In the genomic region with DNA sequence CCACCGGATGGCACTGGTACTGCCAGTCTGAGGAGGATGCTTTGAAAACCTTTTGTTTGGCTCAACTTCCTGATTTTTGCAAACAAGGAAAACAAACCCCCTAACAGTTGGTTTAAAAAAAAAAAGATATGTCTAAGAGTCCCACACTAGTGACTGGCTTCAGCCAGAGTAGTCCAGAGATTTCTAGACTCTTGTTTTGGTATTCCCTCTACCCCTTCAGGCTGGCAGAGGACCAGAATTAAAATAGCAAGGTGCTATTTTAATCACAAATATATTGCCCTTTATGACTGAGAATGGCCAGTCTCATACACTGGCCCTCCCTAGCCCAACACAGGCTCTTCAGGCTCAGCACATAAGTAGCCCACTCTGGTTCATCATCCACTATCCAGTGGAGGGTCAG, we compare ENCODE assay signal across 16 mouse cellular contexts. TPM values are rescaled to one million over a fixed set of nuclear protein-coding genes. Genes with fewer than 3 reads are reported as not detected.
DNase-seq lines count a peak whose midpoint lies in the region; ATAC-seq and TF ChIP-seq lines count a peak whose summit lies in the region.
"Had no signal": no experiment of that assay in that cellular context is flagged by ENCODE, and none has a peak within 500 bp of the region (broad histone marks: within the 10 kb centered on the region; RNA-seq: fewer than 3 reads in every experiment).

No protein-coding gene starts in this region.

- H3K27me3 ChIP-seq in heart, embryonic 12.5 days (replicated peaks), result no peaks in the 10 kb centered on the region
- no peaks in the 10 kb centered on the region for H3K27me3 ChIP-seq in hindbrain, embryonic 16.5 days (replicated peaks; ENCODE audit: control insufficient read depth, insufficient read depth, low read length)
- no peaks in the 10 kb centered on the region for H3K27me3 ChIP-seq in hindbrain, embryonic 10.5 days (ENCODE audit: insufficient read depth, poor library complexity, severe bottlenecking)
- no peaks in the 10 kb centered on the region for H3K27me3 ChIP-seq in kidney, postnatal 0 days (ENCODE audit: insufficient read depth, low read length)
- H3K27me3 ChIP-seq: hindbrain, embryonic 12.5 days; midbrain, embryonic 12.5 days; stomach, embryonic 15.5 days had no signal

- no peak overlapping the region for H3K9ac ChIP-seq in heart, embryonic 12.5 days
- no peak overlapping the region for H3K9ac ChIP-seq in hindbrain, embryonic 16.5 days (ENCODE audit: low read depth, low read length)
- no peak overlapping the region for H3K9ac ChIP-seq in kidney, postnatal 0 days (ENCODE audit: low read depth, low read length)
- H3K9ac ChIP-seq: hindbrain, embryonic 12.5 days; midbrain, embryonic 12.5 days; stomach, embryonic 15.5 days had no signal

- no peak for ATAC-seq in heart, embryonic 12.5 days (ENCODE audit: insufficient number of reproducible peaks, low FRiP score)
- no peak for ATAC-seq in hindbrain, embryonic 16.5 days
- ATAC-seq in kidney, postnatal 0 days (replicated peaks; ENCODE audit: low FRiP score, low read depth), result no peak
- ATAC-seq: activated CD4-positive, CD25-positive, alpha-beta regulatory T cell, adult 4 months; intestine, embryonic 16.5 days had no signal

- peak; percentile 18 for DNase-seq in heart, adult 8-10 months (ENCODE audit: low spot score)
- DNase-seq in hindbrain, embryonic 10.5 days (ENCODE audit: low spot score), result no peak
- DNase-seq in kidney, postnatal 0 days (ENCODE audit: low spot score), result no peak
- no peak for DNase-seq in kidney, postnatal 14 days
- DNase-seq in testis, postnatal 14 days (ENCODE audit: low spot score), result peak; percentile 1
- no peak for DNase-seq in testis, postnatal 10 days (ENCODE audit: low spot score)
- DNase-seq: thymus, postnatal 14 days had no signal

- WGBS in heart, embryonic 12.5 days, result 63% methylated on average over 1 of the region's 1 CpGs
- 80% methylated on average over 1 of the region's 1 CpGs for WGBS in hindbrain, embryonic 16.5 days
- 67% methylated on average over 1 of the region's 1 CpGs for WGBS in hindbrain, embryonic 10.5 days
- 38% methylated on average over 1 of the region's 1 CpGs for WGBS in kidney, postnatal 0 days

- H3K4me1 ChIP-seq in heart, embryonic 12.5 days (replicated peaks), result peaks cover 16% of the 10 kb centered on the region
- no peaks in the 10 kb centered on the region; the same call in 1 of the 2 replicates for H3K4me1 ChIP-seq in hindbrain, embryonic 16.5 days (ENCODE audit: control insufficient read depth, insufficient read depth, low read depth, low read length)
- peaks cover 5% of the 10 kb centered on the region; the same call in 1 of the 2 replicates for H3K4me1 ChIP-seq in hindbrain, embryonic 10.5 days (replicated peaks)
- H3K4me1 ChIP-seq in kidney, postnatal 0 days (replicated peaks; ENCODE audit: insufficient read depth, low read length), result peaks cover 15% of the 10 kb centered on the region; the same call in 1 of the 2 replicates
- H3K4me1 ChIP-seq: hindbrain, embryonic 12.5 days; midbrain, embryonic 12.5 days had no signal

- H3K9me3 ChIP-seq in heart, embryonic 12.5 days (replicated peaks), result no peaks in the 10 kb centered on the region
- no peaks in the 10 kb centered on the region for H3K9me3 ChIP-seq in hindbrain, embryonic 16.5 days (ENCODE audit: control insufficient read depth, low read length)
- no peaks in the 10 kb centered on the region for H3K9me3 ChIP-seq in hindbrain, embryonic 10.5 days
- H3K9me3 ChIP-seq in kidney, postnatal 0 days (replicated peaks; ENCODE audit: low read length), result no peaks in the 10 kb centered on the region
- H3K9me3 ChIP-seq: G1E; hindbrain, embryonic 12.5 days; midbrain, embryonic 12.5 days; stomach, embryonic 15.5 days had no signal

- H3K4me3 ChIP-seq in heart, embryonic 12.5 days, result no peak overlapping the region
- H3K4me3 ChIP-seq in hindbrain, embryonic 16.5 days (ENCODE audit: low read length), result no peak overlapping the region
- H3K4me3 ChIP-seq in hindbrain, embryonic 10.5 days, result no peak overlapping the region
- H3K4me3 ChIP-seq in kidney, postnatal 0 days (replicated peaks; ENCODE audit: low read depth, low read length), result no peak overlapping the region
- H3K4me3 ChIP-seq: hindbrain, embryonic 12.5 days; midbrain, embryonic 12.5 days; myocyte; stomach, embryonic 15.5 days had no signal

- no peaks in the 10 kb centered on the region for H3K36me3 ChIP-seq in heart, embryonic 12.5 days
- no peaks in the 10 kb centered on the region for H3K36me3 ChIP-seq in hindbrain, embryonic 16.5 days (ENCODE audit: control insufficient read depth, insufficient read depth, low read length)
- H3K36me3 ChIP-seq in hindbrain, embryonic 10.5 days, result no peaks in the 10 kb centered on the region
- no peaks in the 10 kb centered on the region for H3K36me3 ChIP-seq in kidney, postnatal 0 days (ENCODE audit: insufficient read depth, low read length)
- H3K36me3 ChIP-seq: G1E; hindbrain, embryonic 12.5 days; midbrain, embryonic 12.5 days; stomach, embryonic 15.5 days had no signal

- no peak for TF ChIP-seq CTCF in kidney, postnatal 0 days (IDR thresholded peaks at IDR 0.05; ENCODE audit: low read depth)

- H3K27ac ChIP-seq in heart, embryonic 12.5 days (ENCODE audit: poor library complexity, severe bottlenecking), result no peak overlapping the region
- 0 out of 2 replicates have a peak overlapping the region, but pooled peaks have one; percentile 24 for H3K27ac ChIP-seq in hindbrain, embryonic 16.5 days (ENCODE audit: low read depth, low read length)
- H3K27ac ChIP-seq in hindbrain, embryonic 10.5 days, result no peak overlapping the region
- peak overlapping the region; percentile 39; the same call in 1 of the 2 replicates for H3K27ac ChIP-seq in kidney, postnatal 0 days
- H3K27ac ChIP-seq: hindbrain, embryonic 12.5 days; midbrain, embryonic 12.5 days; stomach, embryonic 15.5 days had no signal

- no peak overlapping the region for H3K4me2 ChIP-seq in heart, embryonic 12.5 days
- H3K4me2 ChIP-seq in hindbrain, embryonic 16.5 days (ENCODE audit: low read length), result no peak overlapping the region
- H3K4me2 ChIP-seq in kidney, postnatal 0 days (ENCODE audit: low read length), result no peak overlapping the region
- H3K4me2 ChIP-seq: hindbrain, embryonic 12.5 days; midbrain, embryonic 12.5 days; stomach, embryonic 15.5 days had no signal

RNA-seq across cellular contexts. Expression of gene Cript, which starts 30.3 kb away (rescaled TPM):
- total RNA-seq in heart, adult 8-10 months (2022), result 10 to 100 TPM; 44.4 to 56.4 (median 47.0) TPM
- polyA plus RNA-seq in heart, embryonic 12.5 days (2016; fragmentation: Nextera tagmentation; extraction: Ambion mirVana), result 115 TPM in 2 replicates
- polyA plus RNA-seq in hindbrain, embryonic 16.5 days (2015; fragmentation: Nextera tagmentation; extraction: Ambion mirVana), result 182 and 203 TPM in 2 replicates
- 160 and 195 TPM in 2 replicates for polyA plus RNA-seq in hindbrain, embryonic 10.5 days (2016; fragmentation: Nextera tagmentation; extraction: Ambion mirVana)
- polyA plus RNA-seq in kidney, postnatal 0 days (2015; fragmentation: Nextera tagmentation; extraction: Ambion mirVana), result 171 and 177 TPM in 2 replicates

RNA-seq across cellular contexts. Expression of gene Pigf, which starts 30.5 kb away (rescaled TPM):
- total RNA-seq in heart, adult 8-10 months (2022), result 1 to 10 TPM; 2.0 to 4.1 (median 3.5) TPM
- 16.9 and 21.5 TPM in 2 replicates for polyA plus RNA-seq in heart, embryonic 12.5 days (2016; fragmentation: Nextera tagmentation; extraction: Ambion mirVana)
- 34.2 and 35.3 TPM in 2 replicates for polyA plus RNA-seq in hindbrain, embryonic 16.5 days (2015; fragmentation: Nextera tagmentation; extraction: Ambion mirVana)
- 43.4 and 50.4 TPM in 2 replicates for polyA plus RNA-seq in hindbrain, embryonic 10.5 days (2016; fragmentation: Nextera tagmentation; extraction: Ambion mirVana)
- polyA plus RNA-seq in kidney, postnatal 0 days (2015; fragmentation: Nextera tagmentation; extraction: Ambion mirVana), result 48.4 and 48.7 TPM in 2 replicates

RNA-seq across cellular contexts. Expression of gene Socs5, which starts 51.8 kb away (rescaled TPM):
- 10 to 100 TPM; 31.0 to 35.6 (median 32.5) TPM for total RNA-seq in heart, adult 8-10 months (2022)
- 13.5 and 17.0 TPM in 2 replicates for polyA plus RNA-seq in heart, embryonic 12.5 days (2016; fragmentation: Nextera tagmentation; extraction: Ambion mirVana)
- polyA plus RNA-seq in hindbrain, embryonic 16.5 days (2015; fragmentation: Nextera tagmentation; extraction: Ambion mirVana), result 13.1 and 13.2 TPM in 2 replicates
- polyA plus RNA-seq in hindbrain, embryonic 10.5 days (2016; fragmentation: Nextera tagmentation; extraction: Ambion mirVana), result 7.5 and 8.8 TPM in 2 replicates
- polyA plus RNA-seq in kidney, postnatal 0 days (2015; fragmentation: Nextera tagmentation; extraction: Ambion mirVana), result 15.6 and 15.7 TPM in 2 replicates

Comparison
In these comparisons a context has a peak if more than half of its experiments do, and no peak if none do; other contexts are left out.
1. DNase-seq: peak in heart, adult 8-10 months (single experiment) and testis, postnatal 14 days (single experiment); none in hindbrain, embryonic 10.5 days (single experiment), kidney, postnatal 0 days (single experiment), kidney, postnatal 14 days (single experiment) and testis, postnatal 10 days (single experiment).
2. H3K27ac ChIP-seq: peak in hindbrain, embryonic 16.5 days (single experiment) and kidney, postnatal 0 days (single experiment); none in heart, embryonic 12.5 days (single experiment) and hindbrain, embryonic 10.5 days (single experiment).